Mouse (Mus musculus): ENCODE results near the gene Fbn1. TPM values are rescaled to one million over a fixed set of nuclear protein-coding genes. Genes with fewer than 3 reads are reported as not detected.

The Fbn1 gene
- total RNA-seq (2014; rRNA removed), result 18.4 and 20.1 TPM in 2 replicates
- polyA plus RNA-seq (2015; fragmentation: Nextera tagmentation; extraction: Ambion mirVana), result 1.4 and 1.6 TPM in 2 replicates

GRCm38 (mm10) chr2:125507893-125508292, at the start of gene Fbn1:
TSS of gene Fbn1 (minus strand) at chr2:125507993.
- Histone ChIP-seq H3K27me3 (ENCODE audit: insufficient read depth, low read length) (no peaks in the 10 kb centered on the region), H3K4me1 (ENCODE audit: insufficient read depth, low read length) (no peaks in the 10 kb centered on the region), H3K4me3 (ENCODE audit: low read depth, low read length) (peak within 1 kb of the TSS; percentile 75), H3K9ac (replicated peaks; ENCODE audit: low read length, poor library complexity, severe bottlenecking) (peak within 1 kb of the TSS; percentile 77), H3K36me3 (ENCODE audit: insufficient read depth, low read length) (no peaks in the 10 kb centered on the region), H3K27ac (ENCODE audit: low read depth, low read length) (peak within 1 kb of the TSS; percentile 70), H3K4me2 (ENCODE audit: low read depth, low read length, poor library complexity, severe bottlenecking) (peak within 1 kb of the TSS; percentile 85), H3K9me3 (ENCODE audit: low read length) (no peaks in the 10 kb centered on the region)
- DNase-seq (ENCODE audit: low spot score) (no peak), ATAC-seq (ENCODE audit: low FRiP score) (no peak)
- 84% methylated on average over 4 of the region's 4 CpGs for WGBS
- TF ChIP-seq CTCF (IDR thresholded peaks at IDR 0.05), result no peak

DNA sequence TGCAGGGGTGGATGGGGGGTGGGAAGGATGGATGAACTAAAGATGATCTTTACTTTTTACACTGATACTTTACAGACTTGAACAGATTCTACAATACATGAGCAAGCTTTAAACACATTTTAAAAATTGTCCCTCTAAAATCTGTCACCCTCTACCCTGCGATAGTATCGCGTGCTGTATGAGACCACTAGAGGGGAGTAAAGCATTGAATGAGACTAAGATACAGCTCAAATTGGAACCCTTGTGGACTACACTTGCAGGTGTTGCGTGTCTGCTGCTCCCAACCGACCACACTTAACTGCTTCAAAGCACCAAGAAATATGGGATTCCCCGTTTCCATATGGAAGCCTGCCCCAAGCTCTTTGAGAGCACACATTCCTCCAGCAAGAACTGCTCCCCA, 48.0 kb upstream of the Fbn1 start:
- Histone ChIP-seq H3K36me3 (ENCODE audit: insufficient read depth, low read length) (no peaks in the 10 kb centered on the region), H3K27ac (ENCODE audit: low read depth, low read length) (no peak overlapping the region), H3K4me3 (ENCODE audit: low read depth, low read length) (no peak overlapping the region), H3K9me3 (ENCODE audit: low read length) (no peaks in the 10 kb centered on the region), H3K4me2 (ENCODE audit: low read depth, low read length, poor library complexity, severe bottlenecking) (no peak overlapping the region), H3K9ac (replicated peaks; ENCODE audit: low read length, poor library complexity, severe bottlenecking) (no peak overlapping the region), H3K4me1 (ENCODE audit: insufficient read depth, low read length) (no peaks in the 10 kb centered on the region), H3K27me3 (ENCODE audit: insufficient read depth, low read length) (no peaks in the 10 kb centered on the region)
- ATAC-seq (ENCODE audit: low FRiP score), result no peak
- DNase-seq (ENCODE audit: low spot score), result no peak
- WGBS, result 83% methylated on average over 6 of the region's 6 CpGs
- TF ChIP-seq CTCF (IDR thresholded peaks at IDR 0.05), result peak; percentile 47

GRCm38 (mm10) chr2:125548806-125549578, 41.2 kb upstream of the Fbn1 start:
- no peak for TF ChIP-seq CTCF (IDR thresholded peaks at IDR 0.05)
- no peak for DNase-seq (ENCODE audit: low spot score)
- no peak for ATAC-seq (ENCODE audit: low FRiP score)
- Histone ChIP-seq H3K9me3 (ENCODE audit: low read length) (no peaks in the 10 kb centered on the region), H3K4me2 (ENCODE audit: low read depth, low read length, poor library complexity, severe bottlenecking) (no peak overlapping the region), H3K4me3 (ENCODE audit: low read depth, low read length) (no peak overlapping the region), H3K27me3 (ENCODE audit: insufficient read depth, low read length) (no peaks in the 10 kb centered on the region), H3K27ac (ENCODE audit: low read depth, low read length) (no peak overlapping the region), H3K9ac (replicated peaks; ENCODE audit: low read length, poor library complexity, severe bottlenecking) (no peak overlapping the region), H3K36me3 (ENCODE audit: insufficient read depth, low read length) (no peaks in the 10 kb centered on the region), H3K4me1 (ENCODE audit: insufficient read depth, low read length) (no peaks in the 10 kb centered on the region)
- WGBS, result 74% methylated on average over 1 of the region's 1 CpGs

GRCm38 (mm10) chr2:125544986-125545385, 37.2 kb upstream of the Fbn1 start:
- no peak overlapping the region for H3K4me2 ChIP-seq (ENCODE audit: low read depth, low read length, poor library complexity, severe bottlenecking)
- no peak for ATAC-seq (ENCODE audit: low FRiP score)
- no peaks in the 10 kb centered on the region for H3K9me3 ChIP-seq (ENCODE audit: low read length)
- DNase-seq (ENCODE audit: low spot score), result no peak
- WGBS, result 85% methylated on average over 3 of the region's 3 CpGs
- no peak overlapping the region for H3K4me3 ChIP-seq (ENCODE audit: low read depth, low read length)
- H3K36me3 ChIP-seq (ENCODE audit: insufficient read depth, low read length), result no peaks in the 10 kb centered on the region
- TF ChIP-seq CTCF (IDR thresholded peaks at IDR 0.05), result no peak
- H3K4me1 ChIP-seq (ENCODE audit: insufficient read depth, low read length), result no peaks in the 10 kb centered on the region
- H3K9ac ChIP-seq (replicated peaks; ENCODE audit: low read length, poor library complexity, severe bottlenecking), result no peak overlapping the region
- H3K27ac ChIP-seq (ENCODE audit: low read depth, low read length), result no peak overlapping the region
- H3K27me3 ChIP-seq (ENCODE audit: insufficient read depth, low read length), result no peaks in the 10 kb centered on the region

- WGBS, result 85% methylated on average over 1 of the region's 1 CpGs
- Histone ChIP-seq H3K27ac (ENCODE audit: low read depth, low read length) (no peak overlapping the region), H3K4me3 (ENCODE audit: low read depth, low read length) (no peak overlapping the region), H3K27me3 (ENCODE audit: insufficient read depth, low read length) (no peaks in the 10 kb centered on the region), H3K36me3 (ENCODE audit: insufficient read depth, low read length) (no peaks in the 10 kb centered on the region), H3K9me3 (ENCODE audit: low read length) (no peaks in the 10 kb centered on the region), H3K4me2 (ENCODE audit: low read depth, low read length, poor library complexity, severe bottlenecking) (no peak overlapping the region), H3K9ac (replicated peaks; ENCODE audit: low read length, poor library complexity, severe bottlenecking) (no peak overlapping the region), H3K4me1 (ENCODE audit: insufficient read depth, low read length) (no peaks in the 10 kb centered on the region)
- DNase-seq (ENCODE audit: low spot score) (no peak), ATAC-seq (ENCODE audit: low FRiP score) (no peak)
- TF ChIP-seq CTCF (IDR thresholded peaks at IDR 0.05), result no peak
Measured at GRCm38 (mm10) chr2:125543646-125544045, 35.9 kb upstream of the Fbn1 start.

GRCm38 (mm10) chr2:125541451-125541850, 33.7 kb upstream of the Fbn1 start:
- no peaks in the 10 kb centered on the region for H3K36me3 ChIP-seq (ENCODE audit: insufficient read depth, low read length)
- ATAC-seq (ENCODE audit: low FRiP score) (no peak), DNase-seq (ENCODE audit: low spot score) (no peak)
- TF ChIP-seq CTCF (IDR thresholded peaks at IDR 0.05), result no peak
- no peaks in the 10 kb centered on the region for H3K4me1 ChIP-seq (ENCODE audit: insufficient read depth, low read length)
- no peak overlapping the region for H3K4me3 ChIP-seq (ENCODE audit: low read depth, low read length)
- no peak overlapping the region for H3K4me2 ChIP-seq (ENCODE audit: low read depth, low read length, poor library complexity, severe bottlenecking)
- H3K9me3 ChIP-seq (ENCODE audit: low read length), result no peaks in the 10 kb centered on the region
- no peak overlapping the region for H3K9ac ChIP-seq (replicated peaks; ENCODE audit: low read length, poor library complexity, severe bottlenecking)
- no peak overlapping the region for H3K27ac ChIP-seq (ENCODE audit: low read depth, low read length)
- no peaks in the 10 kb centered on the region for H3K27me3 ChIP-seq (ENCODE audit: insufficient read depth, low read length)
- 77% methylated on average over 7 of the region's 7 CpGs for WGBS

All from midbrain, postnatal 0 days (tissue).